Mouse (Mus musculus): ENCODE measurements around the gene Cdca5.

- TF ChIP-seq CTCF (IDR thresholded peaks at IDR 0.05; ENCODE audit: borderline replicate concordance, insufficient read depth, low read depth, low read length) (no peak), POLR2A (IDR thresholded peaks at IDR 0.05; ENCODE audit: borderline replicate concordance, insufficient read depth, low read length) (no peak)
These were observed 33.9 kb downstream of the Cdca5 start for GRCm38 (mm10) chr19:6118677-6119185.
